Mouse (Mus musculus) layer of hippocampus, postnatal 14 days (tissue): ENCODE results near the gene S100a10. TPM values are rescaled to one million over a fixed set of nuclear protein-coding genes. Genes with fewer than 3 reads are reported as not detected.

Experiments used
- DNase-seq, 2 experiments: peaks; one replicate each; pipeline ENCODE4 v3.0.0; 2021 to 2022; ENCODE audit warnings: low spot score in 2 of 2, mixed read lengths in 1 of 2
- total RNA-seq, 2 experiments: library from RNA; stranded (reverse); gene quantifications; 2 replicates each; pipeline ENCODE4 v1.2.3; 2021

The S100a10 gene
- total RNA-seq, 2 experiments from 2014 or later = 31.1 to 34.9 TPM

DNA sequence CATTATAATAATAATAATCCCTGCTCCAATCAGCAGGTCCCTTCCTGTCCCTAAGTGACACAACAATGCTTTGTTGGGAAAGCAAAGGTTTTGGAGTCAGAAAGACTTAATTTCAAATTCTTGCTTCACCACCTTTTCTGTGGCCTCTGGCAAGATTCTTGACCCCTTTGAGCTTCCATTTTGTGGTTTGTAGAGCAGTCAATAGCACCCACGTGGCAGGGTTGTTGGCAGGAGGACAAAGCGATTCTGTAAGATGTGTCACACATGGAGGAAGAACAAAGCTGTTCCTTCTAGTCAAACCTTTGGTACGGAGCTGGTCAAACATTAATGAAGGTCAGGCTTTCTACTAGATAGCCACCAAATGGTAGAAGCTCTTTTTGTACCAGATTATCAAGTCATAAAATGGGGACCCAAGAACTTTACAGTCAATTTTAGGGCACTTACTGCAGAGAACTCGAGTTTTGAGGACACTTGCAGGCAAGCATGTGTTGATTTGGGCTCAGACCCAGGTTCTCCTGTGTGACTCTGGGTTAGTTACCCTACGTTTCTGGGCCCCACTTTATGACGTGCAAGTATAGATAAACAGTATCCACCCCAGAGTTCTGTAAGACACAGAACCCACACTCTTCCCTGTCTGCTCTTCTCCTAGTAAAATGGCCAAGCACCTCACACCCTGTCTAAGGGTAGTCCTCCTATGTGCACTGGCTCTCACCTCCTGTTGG lies 24.6 kb downstream of the S100a10 start:
- DNase-seq = no peak

DNA sequence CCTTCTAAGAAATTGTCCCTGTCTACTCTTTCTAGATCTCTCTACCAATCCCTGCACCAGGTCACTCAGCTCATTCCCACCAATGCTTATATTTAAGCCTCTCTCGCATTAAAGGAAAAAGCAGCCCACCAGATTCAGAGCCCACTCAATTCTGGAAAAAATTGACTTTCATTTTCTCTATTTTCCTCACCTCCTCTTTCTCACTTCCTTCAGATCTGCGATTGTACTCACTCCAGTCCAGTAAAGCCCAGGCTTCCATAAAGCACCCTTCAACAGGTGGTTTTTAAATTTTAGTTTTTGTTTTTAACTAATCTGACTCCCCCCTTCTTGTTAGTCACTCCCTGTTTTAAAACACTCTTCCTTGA lies 25.1 kb downstream of the S100a10 start:
- no peak for DNase-seq

DNA sequence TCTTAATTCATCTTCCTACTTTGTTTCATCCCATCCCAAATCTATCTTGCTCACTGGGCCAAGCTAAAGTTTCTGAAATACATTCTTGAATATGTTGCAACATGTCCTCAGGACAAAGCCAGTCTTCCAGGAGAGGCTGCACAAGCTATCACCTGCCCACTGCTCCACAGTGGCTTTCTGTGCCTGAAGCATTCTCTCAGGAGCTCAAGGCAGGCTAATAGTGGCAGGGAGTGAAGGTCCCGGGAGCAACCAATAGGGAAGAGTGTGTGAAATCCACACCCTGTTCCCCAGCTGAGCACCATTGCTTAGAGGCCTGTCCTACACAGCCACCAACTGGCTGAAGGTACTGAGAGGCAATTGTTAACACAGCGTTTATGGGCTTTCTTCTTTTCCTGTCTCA lies 26.1 kb downstream of the S100a10 start:
- no peak for DNase-seq

DNA sequence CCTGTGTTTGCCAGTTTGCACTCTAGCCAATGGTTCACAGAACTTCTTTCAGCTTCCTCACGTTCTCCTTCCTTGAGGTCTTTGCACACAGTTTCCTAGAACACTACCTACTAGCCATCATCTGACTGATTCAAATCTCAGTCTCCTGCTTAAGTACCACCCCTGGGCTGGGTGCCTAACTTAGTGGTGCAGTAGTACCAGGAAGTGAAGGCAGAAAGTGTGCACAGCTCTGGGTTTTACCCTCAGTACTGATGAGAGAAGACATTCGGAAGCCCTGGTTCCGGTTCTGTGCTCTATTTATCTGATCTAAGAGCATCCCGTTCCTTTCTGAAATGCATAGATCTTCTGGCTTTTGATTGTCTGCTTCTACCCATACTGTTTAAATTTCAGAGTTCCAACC lies 26.8 kb downstream of the S100a10 start:
- DNase-seq = no peak

DNA sequence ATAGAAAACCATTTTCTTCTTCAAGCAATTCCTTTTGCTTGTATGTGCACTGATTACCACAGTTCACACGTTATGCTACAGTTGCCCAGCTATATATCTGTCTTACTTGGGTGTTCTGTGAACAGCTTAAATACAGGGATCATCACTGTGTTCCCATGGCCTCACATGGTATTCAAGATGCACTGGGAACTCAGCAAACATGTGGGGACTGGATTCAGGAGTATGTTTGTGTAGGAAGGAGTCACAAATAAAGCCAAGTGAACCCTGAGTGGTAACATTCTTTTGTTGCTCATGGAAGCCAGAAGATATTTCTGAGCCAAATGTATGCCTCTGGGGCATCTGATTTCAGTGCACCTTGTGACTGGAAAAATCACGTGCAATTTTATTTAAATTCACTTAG lies 28.2 kb downstream of the S100a10 start:
- DNase-seq = no peak

DNA sequence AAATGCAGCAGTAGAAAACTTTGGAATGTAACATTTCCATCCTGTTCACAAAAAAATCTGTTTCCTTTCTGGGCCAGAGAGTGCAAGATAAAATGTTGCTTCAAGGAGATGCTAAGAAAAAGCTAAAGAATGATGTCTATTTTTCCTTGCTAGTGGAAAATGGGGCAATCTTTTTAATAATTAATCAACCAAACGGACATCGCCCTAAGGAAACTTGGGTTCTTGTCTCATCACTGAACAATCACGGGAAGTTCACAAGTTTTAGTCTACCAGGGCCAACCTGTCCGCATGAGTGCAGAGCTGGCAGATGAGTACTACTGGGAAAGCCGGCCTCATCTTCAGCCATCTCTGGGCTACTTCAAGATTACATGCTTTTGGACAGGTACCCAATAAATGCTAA lies 34.7 kb downstream of the S100a10 start:
- no peak for DNase-seq

DNA sequence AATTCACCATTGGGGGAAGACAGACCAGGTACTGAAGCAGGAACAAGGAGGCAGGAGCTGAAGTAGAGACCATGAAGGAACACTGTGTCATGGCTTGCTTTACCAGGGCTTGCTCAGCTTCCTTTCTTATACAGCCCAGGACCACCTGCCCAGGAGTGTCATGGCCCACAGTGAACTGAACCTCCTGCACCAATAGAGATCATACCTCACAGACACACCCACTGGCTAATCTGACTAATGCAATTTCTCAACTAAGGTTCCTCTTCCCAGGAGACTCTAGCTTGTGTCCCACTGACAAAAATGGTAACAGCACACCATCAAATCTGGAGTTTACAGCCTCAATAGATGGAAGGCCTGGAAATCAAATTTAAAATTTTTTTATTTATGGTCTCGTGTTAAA lies 35.4 kb downstream of the S100a10 start:
- no peak for DNase-seq

DNA sequence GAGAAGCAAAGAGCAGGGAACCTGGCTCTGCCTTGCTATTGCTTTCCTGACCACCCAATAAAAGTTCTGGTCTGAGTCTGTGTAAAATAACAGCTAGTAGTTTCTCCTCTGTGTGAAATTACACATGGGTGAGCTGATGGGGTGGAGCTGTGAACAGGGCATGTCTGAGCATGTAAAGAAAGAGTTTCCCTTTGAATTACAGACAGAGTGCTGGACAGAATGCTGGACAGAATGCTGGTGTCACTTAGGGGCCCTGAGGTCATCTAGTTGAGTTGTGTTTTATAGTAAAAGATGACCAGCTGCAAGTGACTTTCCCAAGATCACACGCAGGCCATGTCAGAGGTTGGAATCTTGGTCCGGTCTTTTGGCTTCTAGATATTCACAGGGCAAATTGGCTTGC lies 37.2 kb downstream of the S100a10 start:
- no peak for DNase-seq

DNA sequence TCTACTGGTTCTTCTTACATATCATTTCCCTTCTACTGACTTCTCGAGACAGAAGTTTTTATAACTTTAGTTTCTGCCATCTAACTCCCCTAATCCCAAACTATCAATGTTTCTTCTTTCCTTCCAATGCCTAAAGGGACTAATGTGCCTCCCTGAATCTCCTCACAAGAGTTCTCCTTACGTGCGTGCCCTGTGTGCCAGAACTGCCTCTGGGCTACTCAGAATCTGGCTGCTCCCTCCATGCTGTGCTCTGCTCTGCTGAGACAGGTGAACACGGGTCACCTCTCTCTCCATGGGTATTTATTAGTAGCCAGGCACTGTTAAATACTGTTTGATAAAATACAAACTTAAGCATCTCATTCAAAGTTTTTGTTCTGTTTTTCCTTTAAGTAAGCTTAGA lies 38.1 kb downstream of the S100a10 start:
- DNase-seq = no peak

DNA sequence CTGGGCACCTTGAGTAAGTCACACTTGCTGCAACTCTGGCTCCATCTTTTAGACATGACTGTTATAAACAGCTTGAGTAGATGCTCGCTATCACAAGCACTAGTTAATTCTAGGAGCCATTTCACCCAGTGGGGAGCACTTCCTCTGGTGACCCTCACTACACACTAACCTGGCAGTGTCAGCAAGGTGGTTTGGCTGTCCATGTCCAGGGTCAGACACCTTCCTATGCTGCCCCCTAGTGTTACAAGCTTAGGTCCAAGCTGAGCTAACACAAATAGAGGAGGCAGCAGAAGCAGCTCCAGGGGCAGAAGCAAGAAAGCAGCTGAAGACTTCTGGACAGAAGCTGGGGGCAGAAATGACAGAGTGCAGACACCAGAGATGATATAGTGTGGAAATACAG lies 38.6 kb downstream of the S100a10 start:
- peak in 1 of 2 experiments; percentile 7 for DNase-seq

DNA sequence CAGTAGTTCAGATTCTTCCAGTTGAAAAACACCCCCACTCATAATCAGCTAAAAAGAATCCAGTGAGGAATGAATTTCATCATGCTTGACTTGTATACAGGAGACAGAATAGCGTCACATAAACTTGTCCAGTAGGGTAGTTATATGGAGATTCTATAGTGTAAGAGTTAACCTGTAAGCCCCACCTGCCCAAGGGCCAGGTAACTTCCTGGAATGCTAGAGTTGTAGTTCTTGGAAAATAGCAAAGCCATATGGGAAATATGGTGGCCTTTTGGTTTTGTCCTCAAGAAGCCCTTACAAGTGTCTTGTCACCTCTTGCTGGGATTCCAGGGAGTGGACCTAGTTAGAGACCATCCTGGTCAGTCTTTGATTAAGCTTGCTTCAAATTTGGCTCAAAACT lies 41.8 kb downstream of the S100a10 start:
- no peak for DNase-seq

DNA sequence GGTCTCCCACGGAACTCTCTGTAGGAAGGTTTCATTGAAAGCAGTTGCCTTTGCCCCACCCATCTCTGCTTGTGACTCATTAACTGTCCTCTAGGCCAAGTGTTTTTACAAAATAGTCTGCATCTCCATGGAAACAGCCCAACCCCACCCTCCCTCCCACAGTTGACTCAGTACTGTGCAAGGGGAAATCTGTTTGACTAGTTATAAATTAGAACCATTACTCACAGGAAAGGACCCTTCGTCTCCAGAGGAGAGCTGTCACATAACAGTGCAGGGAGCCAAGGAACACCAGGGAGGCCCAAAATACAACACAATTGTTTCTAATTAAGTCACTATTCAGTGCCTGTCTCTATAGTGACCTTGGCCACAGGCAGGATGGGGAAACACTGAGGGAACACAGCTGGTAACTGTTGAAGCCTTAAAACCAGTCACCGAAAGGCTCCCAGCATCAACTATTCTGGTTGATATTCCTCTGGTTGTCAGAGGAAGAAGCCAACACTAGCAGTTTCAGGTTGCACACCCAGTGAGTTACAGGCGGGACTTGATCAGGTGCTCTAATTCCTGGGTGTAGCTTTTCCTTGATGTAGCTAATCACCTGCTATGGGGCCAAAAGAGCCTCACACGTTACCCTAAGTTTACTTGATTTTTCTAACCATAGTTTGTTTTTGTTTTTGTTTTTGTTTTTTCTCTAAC lies 42.5 kb downstream of the S100a10 start:
- peak; percentile 22 to 42 for DNase-seq

DNA sequence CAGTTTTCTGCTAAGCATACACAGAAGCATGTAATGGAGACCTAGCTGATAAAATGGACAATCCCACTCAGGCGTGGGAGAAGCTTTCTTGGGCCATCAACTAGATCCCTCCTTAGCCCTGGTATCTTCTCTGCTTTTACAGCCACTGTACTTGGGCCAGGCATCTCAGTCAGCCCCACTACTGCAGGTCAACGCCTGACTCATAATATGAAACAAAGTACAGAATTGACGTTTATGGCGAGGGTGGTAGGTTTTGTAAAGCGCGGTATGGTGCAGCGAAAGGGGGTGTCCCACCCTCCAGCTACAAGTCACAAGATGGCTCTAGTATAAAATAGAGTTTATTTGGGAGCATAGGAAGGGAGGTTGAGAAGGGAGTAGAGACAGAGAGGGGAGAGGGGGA lies 43.1 kb downstream of the S100a10 start:
- no peak for DNase-seq

DNA sequence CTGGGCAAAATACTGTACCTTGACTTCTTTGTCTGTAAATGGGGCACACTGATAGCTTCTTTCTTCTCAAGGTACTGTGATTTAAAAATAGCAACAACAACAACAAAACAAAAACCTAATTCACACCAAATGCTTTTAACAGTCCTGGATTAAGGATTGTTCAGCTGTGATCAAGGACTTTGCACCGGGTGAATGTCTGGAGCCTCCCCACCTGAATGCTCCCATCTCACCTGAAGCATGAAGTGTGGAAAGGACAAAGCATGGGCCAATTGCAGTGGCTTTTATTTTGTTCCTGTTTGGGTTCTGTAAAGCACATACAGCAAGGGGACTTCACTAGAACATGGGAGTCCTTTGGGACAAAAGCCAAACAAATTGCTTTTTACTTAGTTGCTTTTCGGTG lies 45.3 kb downstream of the S100a10 start:
- no peak for DNase-seq

DNA sequence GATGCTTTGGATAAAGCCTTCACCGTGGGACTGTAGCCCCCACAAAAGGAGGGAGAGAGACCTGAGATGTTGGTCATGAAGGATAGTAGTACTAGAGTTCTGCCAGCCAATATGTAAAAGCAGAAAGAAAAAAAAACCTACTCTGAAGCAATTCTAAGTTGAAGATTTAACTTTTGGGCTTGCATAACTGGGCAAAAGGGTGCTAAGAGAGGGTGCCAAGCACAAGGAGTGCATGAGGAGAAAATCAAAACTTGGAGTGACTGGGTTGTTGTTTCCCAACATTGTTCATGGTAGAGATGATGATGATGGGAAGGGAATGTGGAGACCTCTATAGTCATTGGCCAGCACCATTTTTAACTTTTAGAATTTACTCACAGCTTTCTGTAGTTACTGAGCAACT lies 47.0 kb downstream of the S100a10 start:
- DNase-seq = no peak

DNA sequence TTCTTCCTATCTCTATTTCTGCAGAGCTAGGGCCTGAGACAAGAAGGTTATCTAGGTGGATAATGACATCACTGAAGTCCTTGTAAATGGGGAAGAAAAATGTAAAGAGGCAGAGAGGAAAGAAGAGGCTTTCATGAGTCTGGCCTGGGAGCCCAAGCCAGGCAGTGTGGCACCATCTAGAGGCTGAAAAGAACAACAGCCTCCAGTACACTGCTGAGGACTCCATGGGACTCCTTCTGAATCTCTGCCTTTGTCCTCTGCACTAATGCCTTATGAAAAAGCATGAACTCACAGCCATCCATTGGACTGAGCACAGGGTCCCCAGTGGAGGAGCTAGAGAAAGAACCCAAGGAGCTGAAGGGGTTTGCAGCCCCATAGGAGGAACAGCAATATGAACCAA lies 54.1 kb downstream of the S100a10 start:
- peak in 1 of 2 experiments; percentile 30 for DNase-seq

Other genes with a start within 250 kb of the S100a10 start
- not detected for gene Hrnr, start 235.3 kb upstream of the S100a10 start, total RNA-seq
- not detected for gene Rptn, start 161.4 kb upstream of the S100a10 start, total RNA-seq
- gene Tchh, start 112.8 kb upstream of the S100a10 start, total RNA-seq = 1 to 10 TPM in 1 of 2 experiments, under 1 TPM in 1; 0.90 to 1.0 TPM
- gene Tchhl1, start 86.3 kb upstream of the S100a10 start, total RNA-seq = not detected
- 10 to 100 TPM; 11.8 to 17.4 TPM for gene S100a11, start 34.6 kb upstream of the S100a10 start, total RNA-seq
- not detected for gene Tdpoz2, start 97.6 kb downstream of the S100a10 start, total RNA-seq
- gene Tdpoz1, start 121.2 kb downstream of the S100a10 start, total RNA-seq = not detected
- not detected for gene Gm37596, start 138.0 kb downstream of the S100a10 start, total RNA-seq
- gene Gm5773, start 217.9 kb downstream of the S100a10 start, total RNA-seq = not detected
- gene Tdpoz4, start 241.3 kb downstream of the S100a10 start, total RNA-seq = not detected